Mouse (Mus musculus) intestine, embryonic 16.5 days (tissue): Measurements from ENCODE around the gene Cyp2s1. TPM values are rescaled to one million over a fixed set of nuclear protein-coding genes. Genes with fewer than 3 reads are reported as not detected.

Experiments
- ATAC-seq: fragments of 200-750 bp; cut with Nextera tagmentation; 2 replicates; pipeline ENCODE4 v1.8.0; 2017; ENCODE audit warnings: moderate TSS enrichment, moderate library complexity
- H3K27ac ChIP-seq: fragments of 300-500 bp; sonication (generic); 2 replicates; pipeline ENCODE4 v1.5.1; 2014; ENCODE audit warnings: mild to moderate bottlenecking, low read length
- H3K27me3 ChIP-seq: fragments of 300-500 bp; sonication (generic); replicated peaks from 2 replicates; pipeline ENCODE4 v1.6.1; 2014; ENCODE audit warnings: low read length, control low read depth, mixed read lengths; ENCODE audit not compliant: control insufficient read depth, insufficient read depth
- H3K36me3 ChIP-seq: fragments of 300-500 bp; sonication (generic); 2 replicates; pipeline ENCODE4 v1.6.1; 2014; ENCODE audit warnings: low read length, control low read depth; ENCODE audit not compliant: control insufficient read depth, insufficient read depth
- H3K4me1 ChIP-seq: fragments of 300-500 bp; sonication (generic); 2 replicates; pipeline ENCODE4 v1.6.1; 2014; ENCODE audit warnings: low read length, control low read depth, mixed read lengths; ENCODE audit not compliant: control insufficient read depth, insufficient read depth
- H3K4me2 ChIP-seq: fragments of 300-500 bp; sonication (generic); 2 replicates; pipeline ENCODE4 v1.6.1; 2014; ENCODE audit warnings: low read depth, low read length, control low read depth
- H3K4me3 ChIP-seq: fragments of 300-500 bp; sonication (generic); 2 replicates; pipeline ENCODE4 v1.5.1; 2014; ENCODE audit warnings: mild to moderate bottlenecking, low read length
- H3K9ac ChIP-seq: fragments of 300-500 bp; sonication (generic); 2 replicates; pipeline ENCODE4 v1.6.1; 2014; ENCODE audit warnings: low read depth, low read length
- H3K9me3 ChIP-seq: fragments of 300-500 bp; sonication (generic); 2 replicates; pipeline ENCODE4 v1.6.1; 2016; ENCODE audit warnings: low read length, control low read depth; ENCODE audit not compliant: control insufficient read depth
- WGBS: fragments of 180-500 bp; shearing (Covaris S2); extraction: QIAGEN DNeasy Blood & Tissue Kit; methylation state at CpG from one replicate; pipeline ENCODE4 v1.1.7; 2014; 5-methylcytosine and 5-hydroxymethylcytosine counted together
- microRNA-seq: library from miRNA; unstranded; fragments of <30 nt; microRNA quantifications from one replicate; pipeline ENCODE4, GENCODE M21; 2016
- polyA plus RNA-seq: library from polyadenylated mRNA; unstranded; fragments of >200 nt; fragmentation: Nextera tagmentation; extraction: Ambion mirVana; gene quantifications from 2 replicates; pipeline ENCODE4 v1.2.1, GENCODE M21; 2015

Gene Cyp2s1
- polyA plus RNA-seq, 1 experiment from 2014 or later = 41.3 TPM

DNA sequence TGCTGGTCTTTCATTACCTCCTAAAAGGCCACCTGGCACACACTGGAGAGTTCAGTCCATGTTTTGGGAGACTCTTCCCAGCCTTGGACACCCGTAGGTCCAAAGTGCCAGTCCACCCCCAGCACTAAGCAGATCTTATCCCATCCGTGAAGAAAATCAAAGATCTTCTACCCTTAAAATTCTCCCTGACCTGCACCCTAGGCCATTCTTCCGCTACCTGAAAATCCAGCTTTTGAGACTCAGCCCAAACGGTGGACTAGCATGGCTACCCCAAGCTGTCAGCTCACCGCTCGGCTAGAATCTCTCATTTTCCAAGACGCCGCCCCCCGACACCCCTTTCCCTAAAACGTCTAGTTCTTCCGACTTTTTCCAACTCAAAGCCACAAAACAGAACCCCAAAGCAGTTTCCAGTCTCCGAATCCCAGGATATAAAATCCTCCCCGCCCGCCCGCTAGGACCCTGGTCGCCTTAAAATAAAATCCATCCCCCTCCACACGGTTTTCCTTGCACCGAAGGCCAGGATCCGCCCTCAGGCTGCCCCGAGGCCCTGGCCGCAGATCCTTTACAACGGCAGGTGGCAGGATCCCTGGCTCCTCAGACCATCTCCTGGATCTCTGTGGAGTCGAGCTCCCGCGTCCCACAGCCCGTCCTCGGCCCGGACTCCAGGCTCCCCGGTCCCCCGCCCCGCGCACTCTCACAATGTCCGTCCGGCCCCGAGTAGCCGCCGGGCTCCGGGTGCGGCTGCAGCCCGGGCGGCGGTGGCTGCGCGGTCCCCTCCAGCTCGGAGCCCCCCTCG, 62.9 kb downstream of the Cyp2s1 start:
- H3K4me3 ChIP-seq = peak overlapping the region; percentile 95
- H3K9me3 ChIP-seq = no peaks in the 10 kb centered on the region
- H3K4me2 ChIP-seq = peak overlapping the region; percentile 73
- no peaks in the 10 kb centered on the region for H3K27me3 ChIP-seq
- ATAC-seq = peak; percentile 10
- peaks cover 11% of the 10 kb centered on the region for H3K4me1 ChIP-seq
- peak overlapping the region; percentile 98 for H3K27ac ChIP-seq
- H3K36me3 ChIP-seq = no peaks in the 10 kb centered on the region
- peak overlapping the region; percentile 99 for H3K9ac ChIP-seq
- WGBS = under 1% methylated on average over 45 of the region's 46 CpGs

DNA sequence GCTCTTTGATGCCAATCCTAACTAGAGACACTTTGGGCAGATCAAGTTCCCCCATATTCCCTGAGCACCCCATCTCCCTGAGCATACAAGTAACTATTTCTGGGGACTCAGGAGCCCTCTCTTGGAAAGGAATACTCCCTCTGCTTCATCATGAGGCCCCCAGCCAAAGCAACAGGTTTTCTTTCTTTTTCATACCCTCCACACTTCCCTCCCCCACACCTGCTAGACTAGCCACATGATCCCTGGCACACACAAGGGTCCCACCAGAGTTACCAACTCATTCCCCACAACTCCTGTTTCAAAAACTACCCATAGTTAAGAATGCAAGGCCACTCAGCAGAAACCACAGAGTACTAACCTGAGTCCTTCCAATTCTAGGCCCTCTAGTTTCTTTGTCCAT, 63.6 kb downstream of the Cyp2s1 start:
- ATAC-seq = no peak
- Histone ChIP-seq H3K36me3 (peaks cover 2% of the 10 kb centered on the region; the same call in 1 of the 2 replicates), H3K9ac (peak overlapping the region; percentile 99), H3K4me3 (peak overlapping the region; percentile 95), H3K4me1 (peaks cover 11% of the 10 kb centered on the region), H3K27ac (no peak overlapping the region), H3K27me3 (no peaks in the 10 kb centered on the region), H3K9me3 (no peaks in the 10 kb centered on the region), H3K4me2 (peak overlapping the region; percentile 73)

Small RNA genes lying within 50 kb of the gene (microRNA-seq; reads per million reads assigned to microRNA genes)
- not detected for gene Gm24865

Other genes starting within 250 kb of the Cyp2s1 start
- gene Erich4, start 201.0 kb downstream of the Cyp2s1 start, polyA plus RNA-seq = 31.8 and 43.6 TPM in 2 replicates
- gene Dmac2, start 197.5 kb downstream of the Cyp2s1 start, polyA plus RNA-seq = 41.8 and 43.4 TPM in 2 replicates
- 6.8 and 7.5 TPM in 2 replicates for gene B3gnt8, start 190.3 kb downstream of the Cyp2s1 start, polyA plus RNA-seq
- 49.3 and 50.9 TPM in 2 replicates for gene Bckdha, start 157.9 kb downstream of the Cyp2s1 start, polyA plus RNA-seq
- gene Exosc5, start 157.7 kb downstream of the Cyp2s1 start, polyA plus RNA-seq = 82.6 and 87.2 TPM in 2 replicates
- gene Tmem91, start 141.7 kb downstream of the Cyp2s1 start, polyA plus RNA-seq = 1.6 and 2.1 TPM in 2 replicates
- 21.4 and 22.5 TPM in 2 replicates for gene B9d2, start 136.1 kb downstream of the Cyp2s1 start, polyA plus RNA-seq
- gene Tgfb1, start 129.9 kb downstream of the Cyp2s1 start, polyA plus RNA-seq = 1.4 and 1.8 TPM in 2 replicates
- gene Ccdc97, start 97.8 kb downstream of the Cyp2s1 start, polyA plus RNA-seq = 21.6 and 22.0 TPM in 2 replicates
- gene Hnrnpul1, start 62.2 kb downstream of the Cyp2s1 start, polyA plus RNA-seq = 33.9 and 35.7 TPM in 2 replicates
- 48.8 and 58.1 TPM in 2 replicates for gene Axl, start 28.2 kb downstream of the Cyp2s1 start, polyA plus RNA-seq
- gene Cyp2b10, start 80.7 kb upstream of the Cyp2s1 start, polyA plus RNA-seq = not detected in 2 replicates
- not detected in 2 replicates for gene Cyp2b13, start 244.6 kb upstream of the Cyp2s1 start, polyA plus RNA-seq